Mouse (Mus musculus): Measurements from ENCODE around the gene Dsn1.

Dsn1 gene

DNA sequence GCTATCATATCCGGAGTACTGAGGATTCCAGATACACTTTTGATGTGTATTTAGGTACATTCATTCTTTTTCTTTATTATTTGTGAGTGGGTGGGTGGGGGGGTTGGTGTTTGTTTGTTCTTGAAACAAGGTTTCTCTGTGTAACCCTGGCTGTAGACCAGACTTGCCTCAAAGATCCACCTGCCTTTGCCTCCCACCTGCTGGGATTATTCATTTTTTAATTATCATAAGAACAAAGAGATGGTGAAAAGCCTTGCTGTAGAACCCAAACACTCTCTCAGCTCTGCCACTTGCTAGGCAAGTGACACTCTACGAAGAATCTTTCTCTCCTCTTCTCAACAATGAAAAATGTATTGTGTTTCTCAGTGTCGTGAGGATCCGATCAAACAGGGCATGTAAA, 12.3 kb upstream of the Dsn1 start:
- DNase-seq = no peak

DNA sequence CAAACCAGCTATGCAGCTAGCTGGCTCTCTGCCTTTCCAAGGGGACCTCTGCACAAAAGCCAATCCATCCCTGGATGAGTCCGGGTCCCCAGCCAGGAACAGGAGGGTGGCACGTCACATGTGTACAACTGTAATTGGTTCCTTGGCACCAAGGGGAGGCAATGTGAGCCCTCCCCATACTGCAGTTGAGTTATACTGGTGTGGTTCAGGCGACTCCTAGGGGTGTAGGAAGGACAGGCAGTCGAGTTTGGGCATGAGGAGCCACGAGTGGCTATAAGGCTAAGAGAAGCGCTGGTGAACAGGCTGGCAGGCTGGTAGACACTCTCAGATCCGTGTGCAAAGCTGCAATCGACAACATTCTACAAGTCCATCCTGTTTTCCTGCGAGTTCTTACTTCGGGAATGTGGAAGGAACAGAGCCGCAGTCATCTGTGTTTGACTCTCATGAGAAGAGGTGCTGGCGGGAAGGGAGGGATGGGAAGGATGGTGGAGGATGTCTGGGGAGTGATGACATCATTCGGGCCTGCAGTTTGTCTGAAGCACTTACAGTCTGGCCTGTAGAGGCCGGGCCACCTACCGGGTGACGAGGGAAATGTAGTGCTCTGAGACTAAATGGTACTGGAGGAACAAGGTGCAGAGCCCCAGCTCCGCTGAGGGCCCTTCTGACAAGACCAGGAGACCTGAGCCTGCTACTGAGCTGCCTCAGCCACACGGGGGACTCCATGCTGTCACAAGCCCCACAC, 9.7 kb upstream of the Dsn1 start:
- DNase-seq = no peak

DNA sequence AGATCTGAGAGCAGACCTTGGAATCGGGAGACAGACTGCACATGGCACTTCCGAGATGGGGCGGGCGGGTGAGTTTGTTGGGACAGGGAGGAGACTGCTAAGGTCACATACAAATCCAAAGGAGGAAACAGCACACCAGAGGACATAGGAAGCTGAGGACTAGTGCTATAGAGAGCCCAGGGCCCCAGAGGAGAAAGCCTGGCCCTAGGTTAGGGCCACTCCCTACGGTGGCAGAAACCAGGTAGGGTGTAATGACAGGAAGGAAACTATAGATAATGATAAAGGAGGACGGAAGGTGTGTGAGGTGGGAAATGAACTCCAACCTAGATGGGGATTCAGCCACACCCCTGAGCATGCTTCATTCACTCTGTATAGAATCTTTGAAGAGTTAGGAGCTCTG, 5.4 kb upstream of the Dsn1 start:
- no peak for DNase-seq

DNA sequence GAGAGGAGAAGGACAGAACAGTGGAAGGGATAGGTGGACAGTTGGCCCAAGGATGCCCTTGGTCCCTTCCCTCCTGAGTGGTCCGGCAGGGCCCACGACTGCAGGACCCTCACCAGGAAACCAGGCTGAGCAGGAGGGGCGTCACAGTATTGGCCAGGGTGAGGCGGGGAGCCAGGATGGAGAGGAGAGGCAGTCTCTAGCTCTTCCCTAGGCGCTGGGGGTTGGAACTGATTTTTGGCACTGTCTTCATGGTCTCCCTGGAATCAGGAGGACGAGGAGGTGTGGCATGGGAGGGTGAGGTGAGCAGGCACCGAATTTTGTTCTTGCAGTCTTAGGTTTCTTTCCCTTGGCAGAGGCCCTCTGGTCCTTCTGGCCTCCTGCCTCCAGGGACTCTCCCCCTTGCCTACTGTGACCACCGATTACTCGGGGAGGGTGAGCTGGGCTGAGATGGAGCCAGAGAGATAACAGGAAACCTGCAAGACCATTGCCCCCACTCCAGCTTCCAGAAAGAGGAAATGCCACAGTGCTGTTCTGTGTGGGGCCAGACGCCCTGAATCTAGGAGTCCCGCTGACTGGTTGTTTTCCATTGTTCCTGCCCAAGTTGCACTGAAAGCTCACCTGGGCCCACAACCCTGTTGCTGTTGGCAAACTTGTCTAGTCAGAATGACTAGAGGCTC, 3.8 kb upstream of the Dsn1 start:
- no peak for DNase-seq

DNA sequence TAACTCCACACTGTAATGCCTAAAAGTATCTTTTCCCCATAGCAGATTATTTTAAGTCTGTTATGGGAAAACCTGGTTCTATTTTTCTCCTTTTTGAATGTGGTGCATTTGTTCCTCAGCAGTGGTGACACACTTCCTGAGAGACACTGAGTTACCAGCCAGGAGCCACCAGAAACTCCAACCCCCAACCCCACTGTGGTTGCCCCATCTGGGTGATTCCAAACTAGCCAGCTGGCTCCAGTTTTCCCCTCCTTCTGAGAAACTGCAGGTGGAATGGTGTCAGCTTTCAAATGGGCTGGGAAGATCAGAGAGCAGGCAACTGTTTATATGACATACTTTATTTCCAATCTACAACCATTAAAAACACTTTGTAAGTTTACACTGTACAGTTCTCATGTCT, 3.2 kb upstream of the Dsn1 start:
- DNase-seq = no peak

GRCm38 (mm10) chr2:157008509-157008908, 1.6 kb upstream of the Dsn1 start:
- no peak for DNase-seq

GRCm38 (mm10) chr2:157007234-157007596, 261 bp upstream of the Dsn1 start:
- DNase-seq = no peak

- no peak for DNase-seq
These were observed 4.6 kb downstream of the Dsn1 start for GRCm38 (mm10) chr2:157002321-157002720.

DNA sequence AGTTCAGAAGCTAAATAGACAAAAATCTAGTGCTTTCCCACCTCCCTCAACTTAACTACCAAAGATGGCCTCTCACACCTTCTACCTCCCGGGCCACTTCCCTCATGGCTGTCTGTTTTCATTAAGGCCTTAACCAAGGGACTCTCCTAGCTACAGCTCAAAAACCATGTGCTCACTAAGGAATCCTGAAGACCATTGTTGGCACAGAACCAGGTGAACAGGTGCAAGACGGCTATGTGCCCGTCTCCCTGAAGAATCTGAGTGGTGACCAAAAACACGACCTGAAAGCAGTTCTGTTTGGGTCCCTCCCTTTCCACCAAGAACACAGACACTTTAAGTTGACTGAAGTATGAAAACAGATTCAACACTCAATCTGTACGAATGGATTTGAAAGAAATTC, 8.7 kb downstream of the Dsn1 start:
- DNase-seq = no peak

GRCm38 (mm10) chr2:156996576-156996975, 10.4 kb downstream of the Dsn1 start:
- DNase-seq = peak; percentile 52

- DNase-seq = peak; percentile 98
These were observed 15.3 kb downstream of the Dsn1 start, which contains the start of gene Ndrg3 for GRCm38 (mm10) chr2:156991470-156992319. TSS of gene Ndrg3 (minus strand) at chr2:156992056.

- peak; percentile 51 for DNase-seq
These were observed 16.1 kb downstream of the Dsn1 start for GRCm38 (mm10) chr2:156990727-156991431.

DNA sequence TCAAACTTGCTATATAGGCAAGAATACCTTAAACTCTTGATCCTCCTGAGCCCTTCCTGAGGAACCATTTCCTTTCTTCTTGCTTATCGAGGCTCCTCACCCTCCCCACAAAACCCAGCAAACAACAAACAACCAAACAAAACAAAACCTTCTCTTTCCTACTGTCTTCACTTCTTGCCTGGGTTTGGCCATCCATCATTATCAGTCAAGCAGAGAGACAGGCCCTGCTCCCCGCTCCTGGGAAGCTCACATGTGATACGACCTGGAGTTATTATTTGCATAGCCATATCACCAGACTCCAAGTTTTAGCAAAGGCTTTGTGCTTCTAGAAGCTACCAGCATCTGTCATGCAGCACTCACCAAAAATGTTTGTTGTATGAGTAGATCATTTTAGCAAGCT, 19.6 kb downstream of the Dsn1 start:
- DNase-seq = no peak

GRCm38 (mm10) chr2:156982864-156983263, 24.1 kb downstream of the Dsn1 start:
- no peak for DNase-seq

GRCm38 (mm10) chr2:156981291-156981690, 25.7 kb downstream of the Dsn1 start:
- DNase-seq = no peak

DNA sequence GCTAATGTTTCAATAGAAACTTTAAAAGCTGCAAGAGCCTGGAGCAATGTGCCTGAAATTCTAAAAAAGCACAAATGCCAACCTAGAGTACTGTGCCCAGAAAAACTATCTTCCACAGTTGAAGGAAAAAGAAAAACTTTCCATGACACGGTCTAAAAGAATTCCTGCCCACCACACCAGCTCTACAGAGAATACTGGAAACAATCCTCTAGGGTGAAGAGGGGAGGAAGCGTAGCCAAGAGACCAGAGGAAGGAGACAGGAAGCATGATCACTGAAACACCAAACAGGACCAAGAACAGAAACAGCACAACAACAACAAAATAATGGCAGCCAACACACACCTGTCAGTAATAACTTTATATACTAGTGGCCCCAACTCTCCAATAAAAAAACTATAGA, 26.9 kb downstream of the Dsn1 start:
- DNase-seq = no peak

GRCm38 (mm10) chr2:156976711-156977110, 30.2 kb downstream of the Dsn1 start:
- no peak for DNase-seq

DNA sequence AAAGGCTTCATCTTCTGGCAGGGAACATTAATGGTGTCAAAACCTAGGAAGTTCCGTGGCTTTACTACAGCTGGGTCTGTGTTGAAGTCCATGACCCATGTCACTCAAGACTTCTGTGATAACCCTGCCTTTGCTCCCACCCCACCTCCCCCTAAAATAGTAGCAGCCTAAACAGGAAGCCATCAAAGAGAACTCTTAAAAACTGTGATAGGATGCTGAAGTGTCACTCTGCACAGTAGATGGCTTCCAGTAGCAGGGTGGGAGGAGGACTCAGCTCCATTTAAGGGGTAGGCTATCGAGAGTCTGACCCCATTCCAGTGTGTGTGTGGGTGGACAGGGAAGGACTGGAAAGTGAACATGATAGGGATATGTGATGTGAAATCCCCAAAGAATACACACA, 32.0 kb downstream of the Dsn1 start:
- peak; percentile 32 for DNase-seq

GRCm38 (mm10) chr2:156973316-156974100, 33.4 kb downstream of the Dsn1 start:
- no peak for DNase-seq

DNA sequence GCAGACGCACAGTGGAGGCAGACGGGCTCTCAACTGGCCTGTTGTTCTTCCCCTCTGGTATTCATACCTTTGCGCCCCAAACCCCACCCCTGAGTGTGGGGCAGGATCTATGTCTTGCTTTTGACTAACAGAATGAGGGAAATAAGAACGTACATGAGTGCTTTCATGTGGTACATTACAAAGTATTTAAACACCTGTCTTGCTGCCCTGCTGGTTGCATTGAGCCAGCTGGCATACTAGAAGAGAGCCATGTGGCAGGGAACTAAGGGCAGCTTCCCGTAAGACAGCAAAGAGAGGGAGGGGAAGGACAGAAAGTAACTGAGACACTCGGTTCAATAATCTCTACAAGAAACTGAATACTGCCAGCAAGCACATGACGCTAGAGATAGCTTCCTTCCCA, 36.7 kb downstream of the Dsn1 start:
- peak; percentile 54 for DNase-seq

DNA sequence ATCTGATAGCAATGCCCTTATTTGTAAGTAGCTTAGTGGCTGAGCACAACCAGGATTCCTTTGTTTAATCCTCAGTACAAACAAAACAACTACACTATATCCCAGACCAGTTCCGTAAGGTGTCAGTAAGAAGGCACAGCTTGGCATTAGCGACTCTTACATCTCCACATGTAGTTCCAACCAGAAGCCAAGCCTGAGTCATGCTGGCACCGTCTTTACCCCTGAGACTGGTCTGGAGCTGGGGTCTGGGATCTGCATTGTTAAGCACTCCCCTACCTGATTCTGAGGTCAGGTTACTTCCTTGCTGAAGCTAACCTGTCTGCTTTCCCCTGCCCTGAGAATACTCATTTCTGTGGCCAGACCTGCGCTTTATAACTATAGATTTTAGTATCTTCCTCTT, 38.5 kb downstream of the Dsn1 start:
- DNase-seq = no peak

GRCm38 (mm10) chr2:156967388-156967787, 39.6 kb downstream of the Dsn1 start:
- no peak for DNase-seq

Measured in thymus, postnatal 4 days (tissue).